Mouse (Mus musculus) cerebellum, adult (tissue): Measurements from ENCODE around the gene Lrch3.

Source experiments
- ATAC-seq: cut with Nextera tagmentation; 2 replicates; pipeline ENCODE4 v1.9.2; 2017; ENCODE audit warnings: mild to moderate bottlenecking, moderate library complexity, mixed read lengths; ENCODE audit not compliant: insufficient number of reproducible peaks, low FRiP score, low TSS enrichment

Lrch3 gene

GRCm38 (mm10) chr16:32980227-32980626 lies 66.3 kb downstream of the Lrch3 start:
- ATAC-seq, result no peak

DNA sequence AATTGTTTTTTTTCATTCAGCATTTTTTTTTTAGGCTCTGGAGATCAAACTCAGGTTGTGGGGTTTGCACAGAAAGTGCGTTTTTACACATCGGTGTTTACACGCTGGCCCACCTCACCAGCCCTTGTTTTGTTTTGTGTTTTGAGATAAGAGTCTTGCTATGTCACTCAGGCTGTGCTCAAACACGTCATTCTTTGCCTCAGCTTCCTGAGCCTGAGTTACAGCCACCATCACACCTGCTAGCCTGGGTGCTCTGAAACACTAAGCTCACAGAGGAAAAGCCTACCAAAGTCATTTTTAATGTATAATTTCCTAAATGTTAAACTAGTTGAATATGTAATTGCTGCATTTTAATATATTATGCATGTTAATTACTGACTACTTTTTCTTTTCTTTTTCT lies 67.5 kb downstream of the Lrch3 start:
- ATAC-seq, result no peak

GRCm38 (mm10) chr16:32984631-32985030 lies 70.7 kb downstream of the Lrch3 start:
- no peak for ATAC-seq

DNA sequence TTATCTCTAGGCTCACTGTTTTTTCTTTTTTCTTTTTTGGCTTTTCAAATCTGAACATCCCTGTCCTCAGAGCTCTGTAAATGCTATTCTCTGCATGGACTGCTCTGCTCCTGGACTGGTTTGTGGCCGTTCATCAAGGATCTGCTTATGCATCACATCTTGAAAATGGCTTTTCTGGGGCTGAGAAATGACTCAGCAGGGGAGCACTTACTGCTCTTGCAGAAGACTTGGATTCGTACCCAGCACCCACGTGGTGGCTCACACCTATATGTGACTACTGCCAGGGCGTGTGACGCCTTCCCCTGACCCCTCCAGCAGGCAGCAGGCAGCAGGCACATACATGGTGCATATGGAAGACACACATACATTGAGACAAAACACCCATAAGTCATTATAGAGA lies 78.3 kb downstream of the Lrch3 start:
- ATAC-seq, result no peak

DNA sequence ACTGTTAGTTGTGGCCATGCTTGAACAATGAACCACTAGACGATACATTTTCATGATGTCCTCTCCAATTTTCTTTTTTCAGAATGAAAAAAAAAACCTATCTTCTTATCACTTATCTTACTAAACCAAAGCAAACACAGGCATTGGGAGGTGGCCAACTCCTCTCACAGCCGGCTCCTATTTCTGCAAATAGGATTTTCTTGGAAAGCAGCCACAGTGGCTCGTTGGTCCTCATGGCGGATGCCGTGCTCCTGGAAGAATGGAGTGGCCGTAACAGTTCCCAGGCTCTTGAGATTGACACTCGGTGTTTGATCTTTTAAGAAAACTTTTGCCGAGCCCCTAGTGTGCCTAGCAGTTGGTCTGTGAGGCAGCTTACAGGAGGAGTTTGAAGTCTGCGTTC lies 91.3 kb downstream of the Lrch3 start:
- ATAC-seq, result no peak

- ATAC-seq, result 0 out of 2 replicates have a peak, but pooled peaks have one; percentile 21
Measured at GRCm38 (mm10) chr16:33006888-33007287, 93.0 kb downstream of the Lrch3 start.

GRCm38 (mm10) chr16:33007436-33007835 lies 93.5 kb downstream of the Lrch3 start:
- no peak for ATAC-seq

- no peak for ATAC-seq
Measured at GRCm38 (mm10) chr16:33010166-33010565, 96.3 kb downstream of the Lrch3 start.

DNA sequence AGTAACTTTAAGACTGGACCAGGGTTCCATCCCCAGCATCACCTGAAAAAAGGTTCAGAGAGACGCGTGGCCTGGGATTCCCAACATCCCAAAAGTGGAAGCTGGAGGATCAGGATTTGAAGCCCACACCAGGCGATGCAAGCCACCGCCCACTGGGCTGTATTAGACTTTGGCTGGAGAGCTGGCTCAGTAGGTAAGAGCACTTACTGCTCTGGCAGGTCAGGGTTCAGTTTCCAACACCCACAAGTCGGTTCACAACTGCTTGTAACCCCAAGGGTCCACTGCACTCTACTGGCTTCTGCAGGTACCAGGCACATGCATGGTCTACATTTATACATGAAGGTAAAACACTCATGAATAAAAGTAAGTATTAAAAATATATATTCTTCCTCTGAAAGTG lies 99.9 kb downstream of the Lrch3 start:
- no peak for ATAC-seq

DNA sequence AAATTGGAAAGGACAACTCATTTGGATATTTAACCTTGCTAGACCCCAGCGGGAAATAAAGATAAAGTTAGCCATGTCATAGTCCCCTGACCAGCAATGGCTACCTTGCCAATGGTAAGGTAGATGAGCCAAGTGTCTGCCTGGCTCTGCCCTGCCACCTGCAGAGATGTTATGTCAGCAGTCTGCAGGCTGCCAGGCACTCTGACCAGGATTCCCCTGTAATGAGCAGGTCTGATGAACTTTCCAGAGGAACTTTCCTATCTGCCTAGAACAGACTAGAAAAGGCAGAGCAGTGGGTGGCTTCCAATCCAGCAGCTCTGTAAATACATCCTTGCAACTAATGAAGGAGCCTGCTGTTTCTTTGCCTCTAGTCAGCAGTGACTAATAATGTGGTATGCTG lies 101.0 kb downstream of the Lrch3 start:
- ATAC-seq, result peak; percentile 58; the same call in 1 of the 2 replicates

DNA sequence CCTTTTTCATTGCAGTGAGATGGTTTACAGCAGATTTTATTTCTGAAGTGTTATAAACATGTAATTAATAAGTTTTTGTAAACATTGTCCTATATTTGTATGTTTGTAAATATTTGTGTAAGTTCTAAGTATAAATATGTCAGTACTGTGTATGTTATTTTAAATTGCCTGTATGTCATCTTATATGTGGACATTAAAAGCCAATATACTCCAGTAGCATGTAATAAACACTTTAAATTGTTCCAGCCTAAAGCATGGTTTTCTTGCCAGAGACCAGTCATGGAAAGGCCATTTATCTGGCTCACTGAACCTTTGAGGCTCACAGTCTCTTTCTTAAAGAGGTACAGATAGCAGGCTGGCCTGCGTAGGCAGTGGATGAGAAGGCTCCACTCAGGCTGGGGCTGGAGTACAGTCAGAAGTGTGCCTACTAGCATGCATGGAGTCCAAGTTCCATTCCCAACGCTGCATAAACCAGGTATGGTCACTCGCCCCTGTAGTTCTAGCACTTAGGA lies 101.6 kb downstream of the Lrch3 start:
- ATAC-seq, result no peak

DNA sequence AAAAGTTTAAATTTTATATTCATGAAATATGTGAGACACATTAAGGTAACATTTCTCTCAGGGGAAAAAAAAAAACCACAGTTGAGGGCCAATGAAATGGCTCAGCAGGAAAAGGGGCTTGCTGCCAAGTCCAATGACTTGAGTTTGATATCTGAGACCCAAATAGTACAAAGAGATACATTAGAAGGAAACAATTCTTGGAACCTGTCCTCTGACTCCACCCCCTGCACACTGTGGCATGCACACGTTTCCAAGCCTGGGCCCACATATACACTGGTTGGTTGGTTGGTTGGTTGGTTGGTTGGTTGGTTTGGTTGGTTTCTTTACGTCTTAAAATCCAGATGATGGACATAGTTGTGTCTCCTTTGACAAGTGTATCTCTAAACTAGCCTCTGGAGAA lies 102.1 kb downstream of the Lrch3 start:
- no peak for ATAC-seq

- ATAC-seq, result no peak
Measured at GRCm38 (mm10) chr16:33017677-33018349, 103.9 kb downstream of the Lrch3 start.

DNA sequence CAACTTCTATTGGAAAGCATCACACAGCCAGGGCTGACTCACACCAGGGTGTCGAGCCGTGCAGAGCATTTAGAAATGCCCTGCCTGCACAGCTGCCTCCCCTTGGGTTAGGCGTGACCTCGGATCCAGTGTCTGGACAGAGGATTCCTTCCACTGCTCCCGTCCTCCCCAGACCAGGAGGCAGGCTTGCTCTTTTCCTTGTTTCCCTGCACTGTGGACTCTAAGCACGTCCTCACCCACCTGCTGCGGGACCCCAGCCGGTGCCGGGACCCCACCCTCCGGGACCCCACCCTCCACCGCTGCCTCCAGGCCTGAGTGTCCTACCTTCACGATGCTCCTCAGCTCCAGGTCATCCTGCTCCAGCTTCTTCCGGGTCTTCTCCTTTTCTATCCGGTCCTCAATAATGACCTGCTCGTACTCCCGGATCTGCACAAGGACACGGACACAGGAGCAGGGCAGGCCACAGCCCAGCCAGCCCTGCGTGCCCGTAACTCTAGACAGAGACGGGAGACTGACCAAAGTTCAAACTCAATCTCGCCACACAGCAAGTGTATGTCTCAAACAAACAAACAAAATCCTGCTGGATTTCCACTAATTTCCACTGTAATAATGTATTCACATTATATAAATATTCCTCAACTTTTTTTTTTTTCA lies 105.3 kb downstream of the Lrch3 start:
- no peak for ATAC-seq

GRCm38 (mm10) chr16:33021381-33021780 lies 107.5 kb downstream of the Lrch3 start:
- no peak for ATAC-seq

DNA sequence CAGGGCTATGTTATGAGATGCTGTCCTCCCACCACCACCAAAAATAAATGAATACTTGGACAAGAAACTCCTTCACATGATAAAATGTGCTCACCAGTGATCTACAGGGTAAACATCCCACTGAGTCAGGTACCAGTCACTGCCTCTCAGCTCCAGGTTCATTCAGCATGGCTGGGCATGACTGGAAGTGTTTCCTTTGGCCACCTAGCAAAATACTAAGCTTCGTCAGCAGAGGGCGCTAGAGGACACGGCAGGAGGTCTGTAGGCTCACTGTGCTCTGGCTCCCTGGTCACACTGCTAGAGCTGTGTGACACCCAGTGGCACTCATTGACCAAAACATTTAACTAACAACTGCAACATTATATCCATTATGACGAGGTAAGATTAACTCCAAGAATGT lies 109.8 kb downstream of the Lrch3 start:
- peak; percentile 83 for ATAC-seq

GRCm38 (mm10) chr16:33024456-33025104 lies 110.7 kb downstream of the Lrch3 start:
- ATAC-seq, result no peak

DNA sequence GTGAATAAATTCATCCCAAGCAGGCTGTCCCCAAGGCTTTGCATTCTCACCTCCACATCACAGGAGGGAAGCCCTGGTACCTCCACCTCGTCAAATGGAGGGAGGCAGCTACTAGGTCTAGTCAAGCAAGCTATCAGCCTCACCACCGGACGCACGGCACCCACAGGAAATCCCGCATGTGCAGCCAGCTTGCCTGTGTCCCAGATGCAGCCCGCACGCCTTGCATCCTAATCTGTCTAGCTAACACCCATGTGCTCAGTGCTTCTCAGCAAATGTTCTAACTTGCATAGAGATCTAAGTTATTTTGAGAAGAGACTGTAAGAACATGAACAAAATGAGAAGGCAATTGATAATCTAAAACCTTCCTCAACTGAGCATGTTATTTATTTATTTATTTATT lies 112.5 kb downstream of the Lrch3 start:
- no peak for ATAC-seq

- no peak for ATAC-seq
Measured at GRCm38 (mm10) chr16:33036006-33036405, 122.1 kb downstream of the Lrch3 start.

GRCm38 (mm10) chr16:33042682-33043081 lies 128.8 kb downstream of the Lrch3 start:
- no peak for ATAC-seq

DNA sequence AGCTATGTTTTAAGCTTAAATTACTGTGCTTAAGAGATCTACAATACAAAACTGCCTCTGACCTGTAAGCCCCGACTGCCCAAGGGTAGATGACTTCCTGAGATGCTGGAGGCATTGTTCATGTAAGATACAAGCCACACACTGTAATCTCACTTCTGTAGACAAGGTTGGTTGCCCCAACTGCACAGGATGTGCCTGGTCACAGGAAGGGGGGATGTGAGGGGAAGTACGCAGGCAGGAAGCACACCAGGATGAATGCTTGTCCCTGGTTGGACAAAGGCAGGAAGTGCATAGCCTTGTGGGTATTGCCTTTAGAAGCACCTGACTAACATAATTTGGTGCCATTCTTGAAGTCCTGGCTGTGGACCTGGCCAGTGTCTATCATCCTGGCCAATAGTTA lies 129.4 kb downstream of the Lrch3 start:
- no peak for ATAC-seq
